Mouse (Mus musculus) heart, postnatal 0 days (tissue): ENCODE results near the gene Ccna1. TPM values are rescaled to one million over a fixed set of nuclear protein-coding genes. Genes with fewer than 3 reads are reported as not detected.

Experiments used
- ATAC-seq: fragments of 200-750 bp; cut with Nextera tagmentation; 2 replicates; pipeline ENCODE4 v1.8.0; 2017; ENCODE audit warnings: low read depth, moderate number of reproducible peaks, moderate library complexity; ENCODE audit not compliant: insufficient read depth
- DNase-seq: peaks from one replicate; pipeline ENCODE4 v3.0.0-alpha.2; 2016; ENCODE audit warnings: low spot score
- H3K27ac ChIP-seq: fragments of 300-500 bp; sonication (generic); 2 replicates; pipeline ENCODE4 v1.5.1; 2014; ENCODE audit warnings: low read depth, mild to moderate bottlenecking
- H3K27me3 ChIP-seq: fragments of 300-500 bp; sonication (generic); 2 replicates; pipeline ENCODE4 v1.6.1; 2014; ENCODE audit warnings: low read length, mixed read lengths; ENCODE audit not compliant: control insufficient read depth, insufficient read depth
- H3K36me3 ChIP-seq: fragments of 300-500 bp; sonication (generic); replicated peaks from 2 replicates; pipeline ENCODE4 v1.6.1; 2014; ENCODE audit warnings: low read length, mixed read lengths; ENCODE audit not compliant: control insufficient read depth, insufficient read depth
- H3K4me1 ChIP-seq: fragments of 300-500 bp; sonication (generic); 2 replicates; pipeline ENCODE4 v1.6.1; 2014; ENCODE audit warnings: antibody characterized with exemption; ENCODE audit not compliant: control insufficient read depth, insufficient read depth
- H3K4me2 ChIP-seq: fragments of 300-500 bp; sonication (generic); 2 replicates; pipeline ENCODE4 v1.6.1; 2014; ENCODE audit warnings: low read depth, mild to moderate bottlenecking, low read length, moderate library complexity
- H3K4me3 ChIP-seq: fragments of 300-500 bp; sonication (generic); 2 replicates; pipeline ENCODE4 v1.5.1; 2014; ENCODE audit warnings: low read depth, low read length
- H3K9ac ChIP-seq: fragments of 300-500 bp; sonication (generic); replicated peaks from 2 replicates; pipeline ENCODE4 v1.6.1; 2014; ENCODE audit warnings: low read depth, low read length, mixed read lengths
- H3K9me3 ChIP-seq: fragments of 300-500 bp; sonication (generic); replicated peaks from 2 replicates; pipeline ENCODE4 v1.6.1; 2016; ENCODE audit warnings: low read length; ENCODE audit not compliant: control insufficient read depth
- CTCF ChIP-seq: IDR thresholded peaks from 2 replicates; pipeline ENCODE4 v1.5.1; 2016; ENCODE audit warnings: antibody characterized with exemption, control low read depth, low read depth
- EP300 ChIP-seq: IDR thresholded peaks from 2 replicates; pipeline ENCODE4 v1.6.1; 2016; ENCODE audit warnings: antibody characterized with exemption, low read depth
- WGBS: fragments of 180-500 bp; shearing (Covaris S2); extraction: QIAGEN DNeasy Blood & Tissue Kit; methylation state at CpG from one replicate; pipeline ENCODE4 v1.1.7; 2014; 5-methylcytosine and 5-hydroxymethylcytosine counted together
- polyA plus RNA-seq: library from polyadenylated mRNA; unstranded; fragments of >200 nt; fragmentation: Nextera tagmentation; extraction: Ambion mirVana; gene quantifications from 2 replicates; pipeline ENCODE4 v1.2.1, GENCODE M21; 2015
- total RNA-seq: library from RNA; depleted of rRNA; stranded (reverse); fragments of >200 nt; gene quantifications from 2 replicates; pipeline ENCODE4 v1.2.3, GENCODE M21; 2014; ENCODE audit warnings: low replicate concordance

The Ccna1 gene
- total and polyA plus RNA-seq, 2 experiments from 2014 or later: 0.15 to 1.3 TPM

- Histone ChIP-seq H3K9ac (no peak overlapping the region), H3K27ac (no peak overlapping the region), H3K4me3 (no peak overlapping the region), H3K9me3 (no peaks in the 10 kb centered on the region), H3K36me3 (no peaks in the 10 kb centered on the region), H3K4me2 (no peak overlapping the region), H3K4me1 (no peaks in the 10 kb centered on the region), H3K27me3 (no peaks in the 10 kb centered on the region)
- TF ChIP-seq EP300 (no peak), CTCF (no peak)
- 71% methylated on average over 5 of the region's 5 CpGs for WGBS
- ATAC-seq: no peak
- no peak for DNase-seq
Observed at GRCm38 (mm10) chr3:55037608-55038007, 17.7 kb downstream of the Ccna1 start.

GRCm38 (mm10) chr3:55027271-55027840 is 27.9 kb downstream of the Ccna1 start:
- no peak overlapping the region for H3K9ac ChIP-seq
- ATAC-seq (0 out of 2 replicates have a peak, but pooled peaks have one; percentile 17), DNase-seq (no peak)
- H3K27ac ChIP-seq: no peak overlapping the region
- no peak for TF ChIP-seq CTCF
- H3K4me1 ChIP-seq: no peaks in the 10 kb centered on the region
- H3K4me2 ChIP-seq: no peak overlapping the region
- H3K36me3 ChIP-seq: no peaks in the 10 kb centered on the region
- 61% methylated on average over 7 of the region's 7 CpGs for WGBS
- no peak overlapping the region for H3K4me3 ChIP-seq
- H3K27me3 ChIP-seq: no peaks in the 10 kb centered on the region
- H3K9me3 ChIP-seq: no peaks in the 10 kb centered on the region

GRCm38 (mm10) chr3:55025502-55025901 is 29.8 kb downstream of the Ccna1 start:
- H3K27ac ChIP-seq: no peak overlapping the region
- no peak overlapping the region for H3K4me2 ChIP-seq
- no peak overlapping the region for H3K4me3 ChIP-seq
- H3K9ac ChIP-seq: no peak overlapping the region
- no peak for TF ChIP-seq EP300
- no peak for TF ChIP-seq CTCF
- WGBS: 71% methylated on average over 3 of the region's 3 CpGs
- no peak for DNase-seq
- no peaks in the 10 kb centered on the region; the same call in 1 of the 2 replicates for H3K9me3 ChIP-seq
- ATAC-seq: no peak
- no peaks in the 10 kb centered on the region for H3K4me1 ChIP-seq
- no peaks in the 10 kb centered on the region for H3K36me3 ChIP-seq
- no peaks in the 10 kb centered on the region for H3K27me3 ChIP-seq

- H3K9ac ChIP-seq: no peak overlapping the region
- H3K4me2 ChIP-seq: no peak overlapping the region
- H3K27me3 ChIP-seq: no peaks in the 10 kb centered on the region
- DNase-seq (no peak), ATAC-seq (no peak)
- WGBS: 87% methylated on average over 1 of the region's 1 CpGs
- no peaks in the 10 kb centered on the region; the same call in 1 of the 2 replicates for H3K9me3 ChIP-seq
- no peaks in the 10 kb centered on the region for H3K4me1 ChIP-seq
- H3K4me3 ChIP-seq: no peak overlapping the region
- TF ChIP-seq CTCF (peak; percentile 16; the same call in 1 of the 2 replicates), EP300 (no peak)
- H3K27ac ChIP-seq: no peak overlapping the region
- no peaks in the 10 kb centered on the region for H3K36me3 ChIP-seq
Observed at GRCm38 (mm10) chr3:55023347-55023746, 32.0 kb downstream of the Ccna1 start.

- Histone ChIP-seq H3K27me3 (no peaks in the 10 kb centered on the region), H3K27ac (no peak overlapping the region)
- WGBS: 81% methylated on average over 1 of the region's 1 CpGs
Observed at GRCm38 (mm10) chr3:55022247-55022646, 33.1 kb downstream of the Ccna1 start.

GRCm38 (mm10) chr3:55012536-55012935 is 42.8 kb downstream of the Ccna1 start:
- DNase-seq (no peak), ATAC-seq (no peak)
- no peaks in the 10 kb centered on the region for H3K36me3 ChIP-seq
- H3K4me2 ChIP-seq: no peak overlapping the region
- H3K27me3 ChIP-seq: no peaks in the 10 kb centered on the region
- no peak overlapping the region for H3K9ac ChIP-seq
- no peak overlapping the region for H3K27ac ChIP-seq
- H3K4me1 ChIP-seq: no peaks in the 10 kb centered on the region
- WGBS: 64% methylated on average over 4 of the region's 4 CpGs
- no peaks in the 10 kb centered on the region for H3K9me3 ChIP-seq
- H3K4me3 ChIP-seq: no peak overlapping the region
- TF ChIP-seq CTCF: no peak
- TF ChIP-seq EP300: no peak

More at GRCm38 (mm10) chr3:55022247-55022646, 33.1 kb downstream of the Ccna1 start:
- TF ChIP-seq EP300: no peak
- TF ChIP-seq CTCF: no peak
- ATAC-seq (no peak), DNase-seq (no peak)
- Histone ChIP-seq H3K36me3 (no peaks in the 10 kb centered on the region), H3K4me1 (no peaks in the 10 kb centered on the region), H3K4me3 (no peak overlapping the region), H3K4me2 (no peak overlapping the region), H3K9me3 (no peaks in the 10 kb centered on the region; the same call in 1 of the 2 replicates), H3K9ac (no peak overlapping the region)
